Comparison of ENCODE assay signal across 8 mouse cellular contexts in genomic region chr15:84450441-84451183, GRCm38 (mm10). TPM values are rescaled to one million over a fixed set of nuclear protein-coding genes. Genes with fewer than 3 reads are reported as not detected.
DNase-seq lines count a peak whose midpoint lies in the region; ATAC-seq and TF ChIP-seq lines count a peak whose summit lies in the region.

No protein-coding gene starts in this region.

- no peak overlapping the region for H3K27ac ChIP-seq in lung, postnatal 0 days (ENCODE audit: low read length)

- peaks cover 10% of the 10 kb centered on the region for H3K27me3 ChIP-seq in lung, postnatal 0 days (replicated peaks; ENCODE audit: insufficient read depth, low read length)

- H3K4me1 ChIP-seq in lung, postnatal 0 days (ENCODE audit: insufficient read depth, low read depth, low read length) = no peaks in the 10 kb centered on the region

- no peak for TF ChIP-seq CTCF in lung, postnatal 0 days (IDR thresholded peaks at IDR 0.05)

- peak; percentile 54 for ATAC-seq in lung, postnatal 0 days

- no peak for TF ChIP-seq EP300 in lung, postnatal 0 days (IDR thresholded peaks at IDR 0.05)

- DNase-seq in 3134 (ENCODE audit: extremely low read depth, insufficient read length, low spot score) = peak; percentile 70
- DNase-seq in NIH3T3 (ENCODE audit: low read depth) = peak; percentile 89
- peak; percentile 39 for DNase-seq in embryo, embryonic 11.5 days (ENCODE audit: low read depth, low spot score)
- DNase-seq in heart, adult 18-20 months = peak; percentile 47 to 64
- DNase-seq in kidney, postnatal 4 days = peak; percentile 72 to 83
- DNase-seq in lung, postnatal 0 days (ENCODE audit: low spot score) = peak; percentile 69
- peak; percentile 58 for DNase-seq in ovary, postnatal 14 days (ENCODE audit: low spot score)
- DNase-seq in yolk sac, embryonic 10.5 days (ENCODE audit: low spot score) = peak; percentile 42

- H3K9me3 ChIP-seq in lung, postnatal 0 days (ENCODE audit: low read length) = no peaks in the 10 kb centered on the region

- no peak overlapping the region for H3K9ac ChIP-seq in lung, postnatal 0 days (replicated peaks; ENCODE audit: low read depth)

- peak overlapping the region; percentile 32; the same call in 1 of the 2 replicates for H3K4me2 ChIP-seq in lung, postnatal 0 days (replicated peaks; ENCODE audit: low read depth, low read length)

- 5% methylated on average over 21 of the region's 21 CpGs for WGBS in lung, postnatal 0 days

- no peak overlapping the region for H3K4me3 ChIP-seq in lung, postnatal 0 days (ENCODE audit: low read depth, low read length)

- no peaks in the 10 kb centered on the region for H3K36me3 ChIP-seq in lung, postnatal 0 days (ENCODE audit: insufficient read depth, low read length)

RNA-seq across cellular contexts. Expression of gene Shisal1, which starts 3.7 kb away (rescaled TPM):
- 1 to 10 TPM; 1.2 to 1.3 TPM for total RNA-seq in heart, adult 18-20 months (2021)
- polyA plus RNA-seq in lung, postnatal 0 days (2015; fragmentation: Nextera tagmentation; extraction: Ambion mirVana) = 0.06 and 0.08 TPM in 2 replicates

Comparison
In these comparisons a context has a peak if more than half of its experiments do, and no peak if none do; other contexts are left out.
1. DNase-seq: peak in every context shown above with its lines; median percentile 89 in NIH3T3; 78 in kidney, postnatal 4 days; 70 in 3134; 69 in lung, postnatal 0 days; 58 in ovary, postnatal 14 days; 56 in heart, adult 18-20 months; 42 in yolk sac, embryonic 10.5 days; 39 in embryo, embryonic 11.5 days.